Mouse (Mus musculus) liver, embryonic 14.5 days (tissue): ENCODE measurements around the gene Trim14. TPM values are rescaled to one million over a fixed set of nuclear protein-coding genes. Genes with fewer than 3 reads are reported as not detected.

Experiments used
- ATAC-seq: fragments of 200-750 bp; cut with Nextera tagmentation; 2 replicates; pipeline ENCODE4 v1.8.0; 2017; ENCODE audit warnings: moderate number of reproducible peaks, mild to moderate bottlenecking, moderate library complexity; ENCODE audit not compliant: insufficient read depth
- DNase-seq, 3 experiments: peaks; one replicate each; pipeline ENCODE4 v3.0.0-alpha.2; 2012 to 2013; ENCODE audit warnings: low read depth in 3 of 3, low spot score in 3 of 3
- H3K27ac ChIP-seq: fragments of 300-500 bp; sonication (generic); 2 replicates; pipeline ENCODE4 v1.5.1; 2014; ENCODE audit warnings: moderate library complexity, mild to moderate bottlenecking, control low read depth, inconsistent platforms
- H3K27me3 ChIP-seq: fragments of 300-500 bp; sonication (generic); 2 replicates; pipeline ENCODE4 v1.6.1; 2014; ENCODE audit warnings: mild to moderate bottlenecking, low read length, moderate library complexity; ENCODE audit not compliant: control insufficient read depth, insufficient read depth
- H3K36me3 ChIP-seq: fragments of 300-500 bp; sonication (generic); replicated peaks from 2 replicates; pipeline ENCODE4 v1.6.1; 2014; ENCODE audit warnings: low read depth; ENCODE audit not compliant: control insufficient read depth, insufficient read depth
- H3K4me1 ChIP-seq, 2 experiments: fragments of 200-500 bp in 1 of 2; fragments of 300-500 bp in 1 of 2; sonication (generic) in 1 of 2; replicated peaks; 2 replicates each; pipeline ENCODE4 v1.6.1; 2012 to 2014; ENCODE audit warnings: antibody characterized with exemption in 1 of 2, inconsistent platforms in 1 of 2, low read length in 1 of 2; ENCODE audit not compliant: control insufficient read depth in 2 of 2, insufficient read depth in 2 of 2
- H3K4me2 ChIP-seq: fragments of 300-500 bp; sonication (generic); 2 replicates; pipeline ENCODE4 v1.6.1; 2014; ENCODE audit warnings: low read depth, mild to moderate bottlenecking, control low read depth, moderate library complexity
- H3K4me3 ChIP-seq, 2 experiments: fragments of 200-500 bp in 1 of 2; fragments of 300-500 bp in 1 of 2; sonication (generic) in 1 of 2; 2 replicates each; pipeline ENCODE4 v1.5.1; 2012 to 2014; ENCODE audit warnings: low read depth in 2 of 2, low read length in 2 of 2, mild to moderate bottlenecking in 2 of 2, control low read depth in 1 of 2, inconsistent platforms in 1 of 2, moderate library complexity in 1 of 2; ENCODE audit not compliant: insufficient read depth in 1 of 2
- H3K9ac ChIP-seq: fragments of 300-500 bp; sonication (generic); replicated peaks from 2 replicates; pipeline ENCODE4 v1.6.1; 2014; ENCODE audit warnings: mild to moderate bottlenecking, control low read depth, moderate library complexity
- H3K9me3 ChIP-seq: fragments of 300-500 bp; sonication (generic); 2 replicates; pipeline ENCODE4 v1.6.1; 2016; ENCODE audit warnings: low read length, mixed read lengths; ENCODE audit not compliant: control insufficient read depth
- CTCF ChIP-seq: IDR thresholded peaks from 2 replicates; pipeline ENCODE4 v1.5.1; 2016; ENCODE audit warnings: antibody characterized with exemption, low read depth, control low read depth
- EP300 ChIP-seq: IDR thresholded peaks from 2 replicates; pipeline ENCODE4 v1.6.1; 2016; ENCODE audit warnings: antibody characterized with exemption, low read depth
- WGBS: fragments of 180-500 bp; shearing (Covaris S2); extraction: QIAGEN DNeasy Blood & Tissue Kit; methylation state at CpG from one replicate; pipeline ENCODE4 v1.1.7; 2014; ENCODE audit not compliant: insufficient replicate concordance; 5-methylcytosine and 5-hydroxymethylcytosine counted together
- polyA plus RNA-seq, 2 experiments: library from polyadenylated mRNA; depleted of rRNA in 1 of 2; stranded (reverse) in 1 of 2; unstranded in 1 of 2; fragments of >200 nt; fragmentation: Nextera tagmentation in 1 of 2; extraction: Ambion mirVana in 1 of 2; gene quantifications; 2 replicates each; pipeline versions ENCODE4 v1.2.1 to v1.2.3; 2012 to 2014

The Trim14 gene
- polyA plus RNA-seq, 2 experiments = 4.1 to 7.5 TPM

DNA sequence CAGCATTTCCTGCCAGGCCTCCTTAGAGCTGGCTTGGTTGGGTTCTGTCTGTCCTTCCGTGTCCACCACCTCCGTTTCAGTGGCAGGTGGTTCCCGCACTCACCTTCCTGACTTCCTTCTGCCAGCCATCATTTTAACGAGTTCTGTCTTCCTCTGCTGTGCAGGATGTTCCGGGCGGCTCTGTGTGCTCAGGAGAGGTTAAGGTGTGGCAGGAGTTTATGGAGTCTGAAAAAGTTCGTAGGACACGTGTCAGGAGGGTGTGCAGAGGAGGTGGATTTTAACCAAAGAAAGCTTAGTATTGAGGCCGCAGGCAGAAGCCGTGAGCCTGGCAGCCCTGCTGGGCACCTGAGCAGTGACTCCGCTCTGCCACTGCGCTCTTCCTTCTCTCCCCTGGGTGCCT lies 40.4 kb downstream of the Trim14 start:
- TF ChIP-seq CTCF (no peak), EP300 (no peak)
- no peak overlapping the region for H3K4me2 ChIP-seq

DNA sequence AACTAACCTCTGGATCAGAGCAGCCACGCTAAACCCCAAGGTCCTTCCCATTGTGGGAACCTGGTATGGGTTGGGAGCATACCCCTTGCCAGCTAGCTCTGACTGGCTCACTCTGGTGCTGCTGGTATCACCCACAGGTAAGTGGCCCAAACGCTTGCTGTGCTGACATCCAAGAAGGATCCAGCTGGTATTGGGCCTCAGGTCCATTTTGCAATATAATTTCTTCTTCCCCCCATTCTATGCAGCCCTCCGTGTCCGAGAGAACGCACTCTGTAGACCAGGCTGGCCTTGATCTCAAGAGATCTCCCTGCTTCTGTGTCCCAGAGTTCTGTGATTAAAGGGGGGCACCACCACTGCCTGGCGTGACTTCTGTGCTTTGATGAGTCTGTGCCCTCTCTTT lies 42.9 kb downstream of the Trim14 start:
- H3K27me3 ChIP-seq = no peaks in the 10 kb centered on the region
- H3K9ac ChIP-seq = no peak overlapping the region
- H3K36me3 ChIP-seq = peaks cover 29% of the 10 kb centered on the region
- H3K4me2 ChIP-seq = no peak overlapping the region
- ATAC-seq = no peak
- no peak overlapping the region for H3K4me3 ChIP-seq
- TF ChIP-seq EP300 (no peak), CTCF (no peak)
- 87% methylated on average over 6 of the region's 6 CpGs for WGBS
- H3K9me3 ChIP-seq = no peaks in the 10 kb centered on the region
- no peak for DNase-seq
- peaks cover 10 to 13% of the 10 kb centered on the region in 2 experiments for H3K4me1 ChIP-seq
- no peak overlapping the region for H3K27ac ChIP-seq

More for the DNA sequence above, 40.4 kb downstream of the Trim14 start:
- no peaks in the 10 kb centered on the region for H3K9me3 ChIP-seq
- H3K9ac ChIP-seq = no peak overlapping the region
- DNase-seq (no peak), ATAC-seq (no peak)
- WGBS = 85% methylated on average over 12 of the region's 12 CpGs
- H3K4me3 ChIP-seq = no peak overlapping the region
- H3K27me3 ChIP-seq = no peaks in the 10 kb centered on the region
- H3K27ac ChIP-seq = no peak overlapping the region
- H3K4me1 ChIP-seq = peaks cover 3% of the 10 kb centered on the region in 2 experiments; a peak in 2 of 4 replicates
- peaks cover 42% of the 10 kb centered on the region for H3K36me3 ChIP-seq

DNA sequence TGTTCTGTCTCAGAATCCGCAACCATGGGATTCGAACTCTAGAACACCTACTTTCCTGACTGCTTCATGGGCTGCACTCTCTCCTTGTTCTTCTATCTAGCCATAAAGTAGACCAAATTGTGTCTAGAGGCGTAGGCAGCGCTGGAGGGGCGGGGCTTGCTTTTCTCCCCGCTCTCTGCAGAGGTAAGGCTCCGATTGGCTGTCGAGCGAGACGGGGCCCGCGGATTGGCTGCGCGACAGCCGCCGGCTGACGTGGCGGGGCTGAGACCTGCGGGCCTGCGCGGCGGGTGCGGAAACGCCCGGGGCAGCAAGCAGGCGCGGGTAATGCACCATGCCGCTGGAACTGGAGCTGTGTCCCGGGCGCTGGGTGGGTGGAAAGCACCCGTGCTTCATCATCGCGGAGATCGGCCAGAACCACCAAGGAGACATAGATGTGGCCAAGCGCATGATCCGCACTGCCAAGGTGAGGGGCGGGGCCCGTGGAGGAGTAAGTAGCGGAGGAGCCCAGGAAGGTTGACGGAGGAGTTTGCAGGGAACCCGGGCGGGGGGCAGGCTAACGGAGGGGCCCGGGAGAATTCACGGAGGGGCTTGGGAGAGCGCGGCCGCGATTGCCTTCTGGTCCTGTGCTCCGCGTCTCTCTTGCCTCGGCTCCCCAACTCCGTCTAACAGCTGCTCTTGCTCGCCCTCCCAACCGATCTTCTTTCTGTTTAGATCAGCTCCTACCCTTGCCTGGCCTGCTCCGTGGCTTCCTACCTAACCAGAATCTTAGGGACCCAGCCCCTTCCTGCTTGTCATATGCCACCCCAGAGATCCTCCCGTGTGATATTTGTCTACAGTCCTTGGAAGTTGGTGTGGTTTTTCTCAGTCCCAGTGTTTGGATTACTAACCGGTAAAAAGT lies 46.7 kb downstream of the Trim14 start, which contains the start of gene Nans:
TSS of gene Nans (plus strand) at position 221 of the 898 bp plus-strand sequence.
- peak within 1 kb of the TSS; percentile 71 to 83 for H3K4me3 ChIP-seq
- H3K4me1 ChIP-seq = peaks cover 20 to 22% of the 10 kb centered on the region in 2 experiments
- peak within 1 kb of the TSS; percentile 88 for H3K9ac ChIP-seq
- peak within 1 kb of the TSS; percentile 6; the same call in 1 of the 2 replicates for H3K27ac ChIP-seq
- peaks cover 19% of the 10 kb centered on the region for H3K36me3 ChIP-seq
- ATAC-seq = peak; percentile 98
- no peaks in the 10 kb centered on the region for H3K27me3 ChIP-seq
- H3K9me3 ChIP-seq = no peaks in the 10 kb centered on the region
- DNase-seq = peak; percentile 89 to 91 (median 91)
- H3K4me2 ChIP-seq = peak within 1 kb of the TSS; percentile 95
- TF ChIP-seq EP300 (no peak), CTCF (no peak)
- WGBS = under 1% methylated on average over 58 of the region's 58 CpGs

GRCm38 (mm10) chr4:46487348-46487747 lies 48.6 kb downstream of the Trim14 start:
- ATAC-seq = no peak
- Histone ChIP-seq H3K4me2 (no peak overlapping the region), H3K27ac (no peak overlapping the region), H3K9me3 (no peaks in the 10 kb centered on the region), H3K9ac (no peak overlapping the region), H3K36me3 (peaks cover 3% of the 10 kb centered on the region), H3K4me1 (peaks cover 20 to 22% of the 10 kb centered on the region in 2 experiments), H3K27me3 (no peaks in the 10 kb centered on the region), H3K4me3 (no peak overlapping the region)
- WGBS = 79% methylated on average over 5 of the region's 5 CpGs
- no peak for DNase-seq
- TF ChIP-seq EP300 (no peak), CTCF (no peak; the same call in 1 of the 2 replicates)
